Mouse (Mus musculus) neural tube, embryonic 11.5 days (tissue): Measurements from ENCODE around the gene Slc4a3. TPM values are rescaled to one million over a fixed set of nuclear protein-coding genes. Genes with fewer than 3 reads are reported as not detected.

Experiments used
- ATAC-seq: fragments of 200-750 bp; cut with Nextera tagmentation; 2 replicates; pipeline ENCODE4 v1.8.0; 2017; ENCODE audit warnings: moderate number of reproducible peaks, mild to moderate bottlenecking, moderate TSS enrichment, moderate library complexity; ENCODE audit not compliant: insufficient read depth, low FRiP score, low TSS enrichment
- DNase-seq: peaks from one replicate; pipeline ENCODE4 v3.0.0-alpha.2; 2015; ENCODE audit warnings: low spot score
- H3K27ac ChIP-seq: fragments of 300-500 bp; sonication (generic); 2 replicates; pipeline ENCODE4 v1.5.1; 2014; ENCODE audit warnings: low read depth, mild to moderate bottlenecking, low read length
- H3K27me3 ChIP-seq: fragments of 300-500 bp; sonication (generic); 2 replicates; pipeline ENCODE4 v1.6.1; 2014; ENCODE audit warnings: mild to moderate bottlenecking, low read length, mixed read lengths; ENCODE audit not compliant: control insufficient read depth, insufficient read depth
- H3K36me3 ChIP-seq: fragments of 300-500 bp; sonication (generic); 2 replicates; pipeline ENCODE4 v1.6.1; 2014; ENCODE audit warnings: mild to moderate bottlenecking, low read length, moderate library complexity, mixed read lengths; ENCODE audit not compliant: control insufficient read depth, insufficient read depth
- H3K4me1 ChIP-seq: fragments of 300-500 bp; sonication (generic); 2 replicates; pipeline ENCODE4 v1.6.1; 2014; ENCODE audit warnings: low read length, mixed read lengths; ENCODE audit not compliant: control insufficient read depth, insufficient read depth
- H3K4me2 ChIP-seq: fragments of 300-500 bp; sonication (generic); 2 replicates; pipeline ENCODE4 v1.6.1; 2014; ENCODE audit warnings: low read depth, mild to moderate bottlenecking, moderate library complexity
- H3K4me3 ChIP-seq: fragments of 300-500 bp; sonication (generic); 2 replicates; pipeline ENCODE4 v1.5.1; 2014; ENCODE audit warnings: low read depth, low read length
- H3K9ac ChIP-seq: fragments of 300-500 bp; sonication (generic); 2 replicates; pipeline ENCODE4 v1.6.1; 2014; ENCODE audit warnings: mild to moderate bottlenecking, low read length
- H3K9me3 ChIP-seq: fragments of 300-500 bp; sonication (generic); 2 replicates; pipeline ENCODE4 v1.6.1; 2016; ENCODE audit warnings: low read length; ENCODE audit not compliant: control insufficient read depth
- WGBS: fragments of 180-500 bp; shearing (Covaris S2); extraction: QIAGEN DNeasy Blood & Tissue Kit; methylation state at CpG from one replicate; pipeline ENCODE4 v1.1.7; 2014; 5-methylcytosine and 5-hydroxymethylcytosine counted together
- polyA plus RNA-seq: library from polyadenylated mRNA; unstranded; fragments of >200 nt; fragmentation: Nextera tagmentation; extraction: Ambion mirVana; gene quantifications from 2 replicates; pipeline ENCODE4 v1.2.1, GENCODE M21; 2014

The Slc4a3 gene
- polyA plus RNA-seq, 1 experiment from 2014 or later: 8.6 TPM

DNA sequence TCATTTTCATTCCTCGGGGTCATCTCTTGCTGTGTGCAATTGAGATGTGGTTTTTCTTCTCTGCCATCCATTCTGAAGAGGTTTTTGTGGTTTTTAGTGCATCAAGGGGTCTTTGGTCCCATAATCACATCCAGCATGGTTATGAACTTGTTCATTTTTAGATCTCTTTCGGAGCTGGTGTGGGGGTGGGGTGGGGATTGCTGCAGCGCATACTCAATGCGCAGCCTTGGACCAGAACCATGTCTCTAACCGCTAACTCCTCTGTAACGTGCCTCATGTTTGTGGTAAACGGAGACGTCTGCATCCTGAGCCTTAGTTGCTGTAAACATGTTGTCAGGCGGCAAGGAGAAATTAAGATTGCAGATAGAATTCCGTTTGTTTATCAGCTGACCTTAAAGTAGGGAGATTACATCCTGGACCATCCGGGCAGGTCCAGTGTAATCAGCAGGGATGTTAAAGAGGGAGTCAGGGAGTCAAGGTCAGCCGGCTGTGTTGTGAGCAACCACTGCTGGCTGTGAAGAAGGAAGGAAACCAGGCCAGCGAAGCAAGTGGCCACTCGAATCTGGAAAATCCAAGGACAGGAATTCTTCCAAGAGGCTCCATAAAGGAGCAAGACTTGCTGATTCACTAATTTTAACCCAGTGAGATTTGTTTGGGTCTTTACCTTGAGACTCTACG is 29.2 kb upstream of the Slc4a3 start:
- Histone ChIP-seq H3K9ac (no peak overlapping the region), H3K4me3 (no peak overlapping the region), H3K4me2 (no peak overlapping the region), H3K36me3 (no peaks in the 10 kb centered on the region), H3K27ac (no peak overlapping the region), H3K4me1 (no peaks in the 10 kb centered on the region), H3K27me3 (no peaks in the 10 kb centered on the region), H3K9me3 (no peaks in the 10 kb centered on the region)
- ATAC-seq: no peak
- DNase-seq: no peak
- WGBS: 84% methylated on average over 15 of the region's 15 CpGs

DNA sequence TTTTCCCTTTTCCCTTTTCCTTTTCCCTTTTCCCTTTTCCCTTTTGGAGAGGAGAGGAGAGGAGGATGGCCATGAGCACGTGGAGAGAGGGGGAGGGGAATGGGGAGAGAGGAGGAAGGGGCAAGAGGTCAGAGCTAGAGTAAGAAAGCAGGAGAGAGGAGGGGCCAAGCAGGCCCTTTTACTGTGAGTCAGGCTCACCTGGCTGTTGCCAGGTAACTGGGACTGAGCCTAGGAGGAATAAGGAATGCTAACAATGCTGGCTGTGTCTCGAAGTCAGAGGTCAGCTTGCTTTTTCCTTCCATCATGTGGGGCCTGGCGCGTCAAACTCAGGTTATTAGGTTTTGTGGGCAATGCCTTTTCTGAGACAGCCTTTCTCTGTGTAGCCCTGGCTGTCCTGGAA is 28.1 kb upstream of the Slc4a3 start:
- no peak overlapping the region for H3K4me2 ChIP-seq
- no peaks in the 10 kb centered on the region for H3K4me1 ChIP-seq
- H3K27me3 ChIP-seq: no peaks in the 10 kb centered on the region
- H3K9ac ChIP-seq: no peak overlapping the region
- no peak overlapping the region for H3K4me3 ChIP-seq
- H3K27ac ChIP-seq: no peak overlapping the region
- no peaks in the 10 kb centered on the region for H3K9me3 ChIP-seq
- WGBS: 75% methylated on average over 3 of the region's 4 CpGs
- ATAC-seq (no peak), DNase-seq (no peak)
- H3K36me3 ChIP-seq: no peaks in the 10 kb centered on the region

DNA sequence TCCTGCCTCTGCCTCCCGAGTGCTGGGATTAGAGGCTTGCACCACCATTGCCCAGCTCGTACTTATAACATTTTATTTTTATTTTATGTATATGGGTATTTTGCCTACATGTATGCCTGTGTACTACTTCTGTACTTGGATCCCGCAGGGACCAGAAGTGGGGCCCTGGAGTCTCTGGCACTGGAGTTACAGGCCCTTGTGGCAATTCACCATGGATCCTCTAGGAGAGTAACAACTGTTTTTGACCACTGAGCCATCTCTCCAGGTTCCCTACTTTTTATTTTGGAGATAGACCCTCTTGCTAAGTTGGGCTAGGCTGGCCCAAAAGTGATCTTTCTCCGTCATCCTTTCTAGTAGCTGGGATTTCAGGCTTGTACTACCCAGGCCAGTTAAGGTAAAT is 27.6 kb upstream of the Slc4a3 start:
- H3K9ac ChIP-seq: no peak overlapping the region
- no peak overlapping the region for H3K4me3 ChIP-seq
- H3K4me1 ChIP-seq: no peaks in the 10 kb centered on the region
- no peak for DNase-seq
- 86% methylated on average over 4 of the region's 4 CpGs for whole genome bisulfite sequencing
- no peak overlapping the region for H3K27ac ChIP-seq
- no peaks in the 10 kb centered on the region for H3K27me3 ChIP-seq
- no peak for ATAC-seq
- H3K9me3 ChIP-seq: no peaks in the 10 kb centered on the region
- no peaks in the 10 kb centered on the region for H3K36me3 ChIP-seq
- no peak overlapping the region for H3K4me2 ChIP-seq

DNA sequence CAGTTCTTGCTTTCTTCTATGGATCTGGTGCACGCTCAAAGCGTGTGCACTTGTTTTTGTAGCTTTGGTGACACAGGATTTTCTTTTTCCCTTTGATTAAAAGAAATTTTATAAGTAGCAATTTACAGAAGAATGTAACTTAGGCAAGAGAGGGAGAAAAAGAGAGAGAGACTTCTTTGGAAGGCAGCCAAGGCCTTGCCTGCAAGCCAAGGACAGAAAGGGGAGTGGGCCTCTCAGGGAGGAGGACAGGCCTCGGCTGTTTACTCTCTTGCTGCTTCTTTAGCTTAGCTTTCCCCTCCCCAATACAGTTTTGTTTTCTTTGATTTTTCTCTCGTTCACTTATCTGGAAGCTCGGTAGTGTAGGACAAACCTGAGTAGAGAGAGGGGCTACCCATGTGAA is 26.5 kb upstream of the Slc4a3 start:
- Histone ChIP-seq H3K4me1 (no peaks in the 10 kb centered on the region), H3K4me2 (no peak overlapping the region), H3K4me3 (no peak overlapping the region), H3K36me3 (no peaks in the 10 kb centered on the region), H3K9ac (no peak overlapping the region), H3K27ac (no peak overlapping the region), H3K27me3 (no peaks in the 10 kb centered on the region), H3K9me3 (no peaks in the 10 kb centered on the region)
- ATAC-seq (no peak), DNase-seq (no peak)
- WGBS: 85% methylated on average over 5 of the region's 5 CpGs

DNA sequence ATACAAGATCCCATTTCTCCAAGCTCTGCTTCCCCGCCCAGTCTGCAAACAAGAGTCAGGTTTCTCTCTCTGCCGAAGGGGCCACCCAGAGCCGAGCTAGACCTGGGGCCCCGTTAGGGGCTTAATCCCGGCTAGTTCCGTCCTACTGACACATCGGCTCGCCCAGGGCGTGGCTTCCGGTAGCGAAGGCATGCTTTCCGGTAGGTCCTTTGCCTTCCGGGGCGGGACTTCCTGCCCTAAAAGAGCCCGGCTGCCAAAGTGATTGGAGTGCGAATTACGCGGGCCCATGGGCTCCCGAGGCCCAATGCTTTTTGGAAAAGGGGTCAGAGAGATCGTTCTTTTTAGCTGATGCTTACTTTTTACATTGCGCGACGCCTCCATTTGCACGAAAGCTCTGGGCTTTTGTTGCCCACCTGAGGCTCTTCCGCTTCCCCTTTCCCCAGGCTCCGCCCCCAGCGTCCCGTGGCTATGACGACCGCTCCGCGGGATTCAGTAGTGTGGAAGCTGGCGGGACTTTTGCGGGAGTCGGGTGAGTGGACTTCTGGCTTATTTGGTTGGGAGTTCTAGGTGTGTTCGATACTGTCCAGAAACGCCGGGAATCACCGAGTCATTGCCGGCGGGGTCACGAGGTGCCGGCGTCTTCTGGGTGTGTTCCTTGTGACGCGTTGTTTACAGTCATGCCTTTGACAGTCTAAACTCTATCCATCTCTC is 24.6 kb upstream of the Slc4a3 start, which contains the start of gene Stk11ip:
Gene Stk11ip (plus strand): TSS at position 209 of the 711 bp plus-strand sequence.
- no peaks in the 10 kb centered on the region for H3K27me3 ChIP-seq
- H3K27ac ChIP-seq: peak within 1 kb of the TSS; percentile 80
- no peaks in the 10 kb centered on the region for H3K4me1 ChIP-seq
- 0 out of 2 replicates have a peak, but pooled peaks cover 2% of the 10 kb centered on the region for H3K36me3 ChIP-seq
- H3K9me3 ChIP-seq: no peaks in the 10 kb centered on the region
- peak; percentile 93 for ATAC-seq
- under 1% methylated on average over 46 of the region's 46 CpGs for WGBS
- peak; percentile 96 for DNase-seq
- H3K9ac ChIP-seq: peak within 1 kb of the TSS; percentile 45
- H3K4me2 ChIP-seq: peak within 1 kb of the TSS; percentile 51
- H3K4me3 ChIP-seq: peak within 1 kb of the TSS; percentile 59

DNA sequence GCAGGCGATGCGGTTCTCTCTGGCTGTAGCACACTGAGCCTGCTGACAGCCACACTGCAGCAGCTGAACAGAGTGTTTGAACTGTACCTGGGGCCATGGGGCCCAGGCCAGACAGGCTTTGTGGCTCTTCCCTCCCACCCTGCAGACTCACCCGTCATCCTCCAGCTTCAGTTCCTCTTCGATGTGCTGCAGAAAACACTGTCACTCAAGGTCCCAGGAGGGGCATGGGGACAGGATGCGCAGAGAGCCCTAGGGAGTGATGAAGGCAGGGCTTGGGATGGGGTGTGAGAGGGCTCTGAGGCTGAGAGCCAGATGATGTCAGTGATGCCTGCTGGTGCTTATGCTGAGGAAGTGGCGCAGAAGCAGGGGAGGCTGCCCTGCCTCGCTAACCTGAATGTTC is 21.4 kb upstream of the Slc4a3 start:
- Histone ChIP-seq H3K36me3 (0 out of 2 replicates have a peak, but pooled peaks cover 2% of the 10 kb centered on the region), H3K27ac (no peak overlapping the region), H3K4me1 (no peaks in the 10 kb centered on the region), H3K27me3 (no peaks in the 10 kb centered on the region), H3K4me3 (no peak overlapping the region), H3K4me2 (no peak overlapping the region), H3K9me3 (no peaks in the 10 kb centered on the region), H3K9ac (no peak overlapping the region)
- ATAC-seq (no peak), DNase-seq (no peak)
- WGBS: 92% methylated on average over 7 of the region's 7 CpGs

DNA sequence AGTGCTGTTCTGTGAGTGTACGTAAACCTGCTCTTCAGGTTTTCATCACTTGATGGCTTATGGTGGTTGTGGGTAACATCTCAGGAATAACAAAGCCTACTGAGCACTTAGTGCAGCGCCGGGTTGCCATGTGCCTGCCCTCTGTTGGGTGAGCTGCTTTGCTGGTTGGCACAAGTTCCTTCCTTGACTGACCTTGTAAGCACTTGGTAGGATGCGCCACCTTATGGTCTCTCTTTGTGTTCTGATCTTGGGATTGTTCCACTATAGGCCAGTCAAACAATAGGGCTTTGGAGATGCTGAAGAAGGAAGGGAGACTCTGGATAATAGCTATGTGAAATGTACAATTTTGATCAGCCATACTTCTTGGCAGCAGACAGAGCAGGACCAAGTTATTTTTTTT is 15.5 kb upstream of the Slc4a3 start:
- ATAC-seq (no peak), DNase-seq (no peak)
- 83% methylated on average over 4 of the region's 4 CpGs for WGBS
- Histone ChIP-seq H3K4me1 (no peaks in the 10 kb centered on the region), H3K4me2 (no peak overlapping the region), H3K36me3 (peaks cover 7% of the 10 kb centered on the region), H3K27ac (no peak overlapping the region), H3K9ac (no peak overlapping the region), H3K9me3 (no peaks in the 10 kb centered on the region), H3K27me3 (no peaks in the 10 kb centered on the region), H3K4me3 (no peak overlapping the region)

DNA sequence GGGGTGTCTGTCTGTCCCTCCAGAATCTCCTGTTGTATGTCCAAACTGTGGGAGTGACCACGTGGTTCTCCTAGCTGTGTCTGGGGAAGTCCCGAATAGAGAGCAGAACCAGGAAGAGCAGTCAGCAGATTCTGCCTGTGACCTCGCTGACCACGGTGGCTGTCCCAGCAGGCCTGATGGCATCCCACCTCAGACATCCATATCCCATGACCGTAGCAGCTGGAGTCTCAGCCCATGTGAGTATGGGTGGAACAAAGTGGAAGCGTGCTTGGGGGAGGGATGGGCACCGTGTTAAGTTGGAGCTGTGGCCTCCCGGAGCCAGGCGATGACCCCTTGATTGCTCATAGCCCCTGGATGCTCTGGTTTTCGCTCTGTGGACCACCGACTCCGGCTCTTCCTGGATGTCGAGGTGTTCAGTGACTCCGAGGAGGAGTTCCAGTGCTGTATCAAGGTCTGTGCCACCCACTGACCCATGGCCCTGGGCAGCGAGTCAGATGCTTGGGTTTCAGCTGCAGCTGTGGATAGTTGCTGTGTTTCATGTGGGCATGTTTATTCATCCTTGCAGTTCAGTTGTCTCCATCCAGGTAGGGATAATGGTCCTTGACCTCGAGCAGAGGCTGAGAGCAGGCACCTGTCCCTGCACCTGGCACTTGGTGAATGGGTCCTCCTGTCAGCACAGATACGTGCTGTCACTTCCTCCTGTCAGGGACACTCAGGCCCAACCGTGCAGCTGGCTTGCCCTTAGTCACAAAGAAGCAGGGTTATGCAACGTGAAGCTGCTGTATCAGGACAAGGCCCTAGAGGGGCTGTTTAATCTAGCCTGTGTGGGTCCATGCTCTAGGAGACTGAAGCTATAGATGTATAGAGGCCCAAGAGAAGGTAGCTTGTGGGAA is 13.5 kb upstream of the Slc4a3 start:
- DNase-seq: no peak
- no peak overlapping the region for H3K9ac ChIP-seq
- no peaks in the 10 kb centered on the region for H3K9me3 ChIP-seq
- peaks cover 5% of the 10 kb centered on the region for H3K36me3 ChIP-seq
- no peak for ATAC-seq
- H3K27me3 ChIP-seq: no peaks in the 10 kb centered on the region
- no peak overlapping the region for H3K4me3 ChIP-seq
- no peak overlapping the region for H3K27ac ChIP-seq
- no peaks in the 10 kb centered on the region for H3K4me1 ChIP-seq
- WGBS: 91% methylated on average over 19 of the region's 19 CpGs
- no peak overlapping the region for H3K4me2 ChIP-seq
